Mouse (Mus musculus): ENCODE results near the gene Mob3a.
"Not testable (repeated sequence)": the region's sequence is repeated elsewhere in the genome, so short reads cannot be mapped to it uniquely, and the experiment has no call there.

Gene Mob3a

DNA sequence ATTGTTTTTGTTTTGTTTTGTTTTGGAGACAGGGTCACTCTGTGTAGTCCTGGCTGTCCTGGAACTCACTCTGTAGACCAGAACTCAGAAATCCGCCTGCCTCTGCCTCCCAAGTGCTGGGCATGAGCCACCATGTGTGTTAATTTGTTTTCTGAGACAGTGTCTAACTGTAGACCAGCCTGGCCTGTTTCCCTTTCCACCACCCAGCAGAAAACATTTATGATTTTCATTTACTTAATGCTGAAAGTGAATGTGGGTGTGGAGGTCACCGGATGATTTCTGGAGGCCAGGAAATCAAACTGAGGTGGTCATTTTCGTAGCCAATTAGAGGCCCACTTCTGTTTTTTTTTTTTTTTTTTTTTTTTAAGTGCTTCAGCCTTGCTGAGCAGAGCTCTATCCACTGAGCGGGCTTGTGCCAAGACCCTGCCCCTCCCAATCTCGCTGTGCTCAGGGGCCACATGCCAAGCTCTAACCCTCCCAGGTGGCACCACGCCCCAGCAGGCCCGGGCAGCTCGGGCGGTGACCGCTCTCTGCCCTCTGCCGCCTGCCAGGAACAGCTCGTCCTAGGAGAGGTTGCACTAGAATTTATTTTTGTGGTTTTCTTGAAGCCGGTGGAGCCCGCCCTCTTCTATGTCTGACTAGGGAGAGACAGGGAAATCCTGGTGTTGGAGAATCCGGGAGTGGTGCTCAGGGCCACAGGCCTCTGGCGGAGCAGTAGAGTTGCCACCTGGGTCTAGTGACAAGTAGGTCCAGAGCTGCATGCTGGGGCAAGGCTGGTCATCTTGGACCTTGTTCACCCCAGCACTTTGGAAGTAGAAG lies 37.4 kb downstream of the Mob3a start:
- in situ Hi-C loops (cut with MboI, MseI) = no loop called here

DNA sequence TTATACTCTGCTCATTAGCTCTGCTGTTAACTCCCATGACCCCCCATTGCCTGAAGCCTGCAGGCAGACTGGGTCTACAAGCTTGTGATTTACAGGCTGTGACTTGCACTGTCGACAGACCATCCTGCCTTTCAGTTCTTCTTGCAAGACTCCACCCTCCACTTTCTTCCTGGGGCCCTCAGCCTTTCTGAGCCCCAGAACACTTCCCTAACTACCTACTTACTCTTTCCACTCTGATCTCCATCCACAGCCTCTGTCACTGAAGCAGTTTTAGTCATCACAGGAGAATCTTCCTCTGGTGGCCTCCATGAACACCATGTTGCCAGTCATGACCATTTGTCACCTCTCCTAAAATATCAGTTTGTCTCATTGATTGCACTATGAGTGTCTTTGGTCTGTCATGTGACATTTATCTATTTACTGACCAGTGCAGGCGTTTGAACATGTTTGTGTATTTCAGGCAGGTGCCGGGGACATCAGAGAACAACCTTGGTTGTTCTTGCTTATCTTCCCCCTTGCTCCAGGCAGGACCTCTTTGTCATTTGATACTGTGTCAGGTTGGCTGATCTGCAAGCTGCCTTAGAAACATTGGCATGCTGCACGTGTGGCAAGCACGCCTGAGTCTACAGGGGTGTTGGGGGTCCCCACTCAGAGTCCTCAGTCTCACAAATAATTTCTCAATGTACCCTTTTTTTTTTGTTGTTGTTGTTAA lies 38.1 kb downstream of the Mob3a start:
- in situ Hi-C loops (cut with MboI, MseI) = no loop called here

DNA sequence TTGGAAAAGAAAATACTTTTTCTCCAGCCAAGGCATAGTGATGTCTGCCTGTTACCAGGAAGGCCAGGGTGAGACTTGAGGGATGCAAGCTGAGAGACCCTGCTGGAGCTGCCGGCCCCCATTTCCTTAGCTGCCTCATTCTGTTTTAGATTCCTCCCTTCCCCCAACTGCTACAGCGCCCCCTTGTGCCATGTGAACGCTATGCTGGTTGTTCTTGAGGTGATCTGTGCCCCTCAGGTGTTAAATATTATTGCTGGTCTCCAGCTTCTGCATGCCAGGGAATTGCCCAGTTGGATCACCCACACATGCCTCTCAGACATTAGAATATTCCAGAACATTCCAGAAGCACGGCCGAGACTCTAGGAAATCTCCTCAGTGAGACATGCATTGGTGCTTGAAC lies 40.6 kb downstream of the Mob3a start:
- in situ Hi-C loops (cut with MboI, MseI) = no loop called here

DNA sequence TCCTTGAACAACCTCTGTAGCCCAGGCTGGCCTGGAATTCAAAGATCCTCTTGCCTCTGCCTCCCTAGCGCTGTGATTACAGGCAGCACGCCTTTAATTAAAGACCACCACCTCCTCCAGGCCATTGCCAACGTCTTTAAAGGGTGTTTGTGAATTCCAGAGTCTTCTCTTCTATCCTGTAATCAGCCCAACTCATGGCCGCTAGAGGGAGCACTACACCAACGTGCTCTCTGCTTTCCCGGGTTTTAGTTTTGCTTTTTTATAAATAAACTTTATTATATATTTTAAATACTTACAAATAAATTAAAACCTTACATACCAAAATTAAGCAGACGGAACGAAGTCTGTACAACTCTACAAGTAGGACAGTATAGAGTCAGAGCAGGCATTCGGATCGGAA lies 42.6 kb downstream of the Mob3a start:
- in situ Hi-C loops (cut with MboI, MseI) = no loop called here

DNA sequence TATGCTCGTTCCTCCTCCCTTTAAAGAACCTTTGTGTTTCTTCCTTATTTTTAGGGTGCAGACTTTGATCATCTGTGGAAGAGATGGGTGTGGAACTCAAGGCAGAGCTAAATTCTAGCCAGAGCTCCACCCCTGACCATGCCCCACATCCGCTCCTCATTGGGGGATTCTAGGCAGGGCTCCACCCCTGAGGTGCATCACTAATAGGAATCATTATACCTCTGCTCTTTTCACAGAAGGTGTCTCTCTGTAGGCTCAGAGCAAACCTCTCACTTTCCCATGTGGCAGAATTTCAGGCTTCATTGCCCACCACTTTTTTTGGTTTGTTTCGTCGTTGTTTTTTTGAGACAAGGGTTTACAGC lies 43.0 kb downstream of the Mob3a start:
- in situ Hi-C loops (cut with MboI, MseI) = no loop called here

DNA sequence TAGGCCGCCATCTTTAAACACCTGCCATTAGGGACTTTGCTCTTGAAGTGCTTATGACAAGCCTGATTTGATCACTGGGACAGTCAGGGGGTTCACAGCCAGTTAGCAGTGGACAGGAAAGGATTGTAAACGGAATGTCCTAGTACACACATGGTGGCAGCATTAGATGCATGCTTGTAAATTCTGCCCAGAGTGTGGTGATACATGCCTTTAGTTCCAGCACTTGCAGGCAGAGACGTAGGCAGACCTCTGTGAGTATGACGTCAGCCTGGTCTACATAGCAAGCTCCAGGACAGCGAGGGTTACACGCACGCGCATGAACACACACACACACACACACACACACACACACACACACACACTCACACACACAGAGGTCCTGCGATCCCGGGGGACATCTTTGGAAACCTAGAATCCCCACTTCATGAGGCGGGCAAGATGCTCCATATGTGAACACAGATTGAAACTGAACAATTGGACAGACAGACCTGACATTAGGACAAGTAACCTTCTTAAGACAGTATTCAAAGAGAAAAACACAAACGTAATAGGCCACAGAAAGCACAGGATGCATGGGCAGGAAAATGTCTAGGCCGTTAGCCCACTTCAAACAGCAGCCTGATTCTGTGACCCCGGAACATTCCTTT lies 43.5 kb downstream of the Mob3a start:
- in situ Hi-C loops (cut with MboI, MseI) = no loop called here

DNA sequence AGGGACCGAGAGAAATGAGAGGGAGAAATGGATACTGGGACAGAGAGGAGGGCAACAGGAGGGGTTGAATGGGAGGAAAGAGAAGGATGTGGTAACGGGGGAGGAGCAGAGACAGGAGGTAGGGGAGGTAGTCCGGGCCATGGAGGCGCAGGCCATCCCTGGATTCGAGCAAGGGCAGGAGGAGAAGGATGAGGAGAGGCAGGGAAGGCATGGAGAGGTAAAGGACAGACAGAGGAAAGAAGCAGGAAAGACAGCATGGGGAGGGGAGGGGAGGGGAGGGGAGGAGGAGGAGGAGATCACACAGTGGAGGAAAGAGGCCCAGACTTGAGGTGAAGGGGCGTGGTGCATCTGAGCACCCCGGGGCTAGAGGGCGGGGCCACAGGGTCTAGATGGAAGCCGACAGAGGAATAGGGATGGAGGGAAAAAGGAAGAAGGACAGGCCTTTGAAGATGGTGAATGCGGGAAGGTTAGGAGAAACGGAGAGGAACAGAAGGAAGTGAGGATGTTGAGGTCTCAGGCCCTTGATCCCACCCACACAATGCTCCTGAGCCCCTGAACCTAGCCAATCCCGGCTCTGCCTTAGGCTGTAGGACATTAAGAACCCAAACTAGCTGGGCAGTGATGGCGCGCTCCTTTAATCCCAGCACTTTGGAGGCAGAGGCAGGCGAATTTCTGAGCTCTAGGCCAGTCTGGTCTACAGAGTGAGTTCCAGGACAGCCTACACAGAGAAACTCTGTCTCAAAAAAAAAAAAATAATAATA lies 44.7 kb downstream of the Mob3a start, which contains the start of gene Btbd2:
Btbd2 (minus strand) TSS at position 209 of the 761 bp plus-strand sequence.
- in situ Hi-C loops (cut with MboI, MseI) = no loop called here

DNA sequence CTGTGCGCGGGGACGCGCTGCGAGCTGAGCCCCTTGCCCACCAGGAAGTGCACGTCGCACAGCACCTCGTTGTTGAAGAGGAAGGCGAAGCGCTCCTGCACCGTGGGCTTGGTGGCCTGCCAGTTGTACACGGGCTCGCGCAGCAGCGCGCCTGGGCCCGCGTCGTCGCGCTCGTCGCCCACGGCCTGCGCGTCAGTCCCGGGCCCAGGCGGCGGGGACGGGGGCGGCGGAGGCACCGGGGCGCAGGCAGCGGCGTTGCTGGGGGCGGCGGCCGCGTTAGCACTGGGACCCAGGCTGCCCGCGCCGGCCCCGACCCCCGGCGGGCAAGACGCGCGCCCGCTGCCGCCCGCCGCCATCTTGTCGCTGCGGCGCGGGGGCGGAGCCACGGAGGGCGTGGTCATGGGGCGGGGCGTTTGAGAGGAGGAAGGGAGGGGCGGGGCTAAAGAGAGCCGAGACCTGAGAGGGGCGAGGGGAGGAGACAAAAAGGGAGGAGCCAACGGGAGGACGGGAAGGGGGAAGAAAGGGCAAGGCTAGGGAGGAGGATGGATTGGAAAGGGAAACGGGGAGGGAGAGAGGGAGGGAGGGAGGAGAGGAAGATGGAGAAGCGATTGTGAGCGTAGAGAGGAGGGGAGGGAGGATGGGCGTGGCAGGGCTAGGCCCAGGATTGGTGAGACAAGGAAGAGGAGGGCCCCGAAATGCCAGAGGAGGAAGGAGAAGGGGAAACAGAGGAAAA lies 45.5 kb downstream of the Mob3a start:
- in situ Hi-C loops (cut with MboI, MseI) = no loop called here

DNA sequence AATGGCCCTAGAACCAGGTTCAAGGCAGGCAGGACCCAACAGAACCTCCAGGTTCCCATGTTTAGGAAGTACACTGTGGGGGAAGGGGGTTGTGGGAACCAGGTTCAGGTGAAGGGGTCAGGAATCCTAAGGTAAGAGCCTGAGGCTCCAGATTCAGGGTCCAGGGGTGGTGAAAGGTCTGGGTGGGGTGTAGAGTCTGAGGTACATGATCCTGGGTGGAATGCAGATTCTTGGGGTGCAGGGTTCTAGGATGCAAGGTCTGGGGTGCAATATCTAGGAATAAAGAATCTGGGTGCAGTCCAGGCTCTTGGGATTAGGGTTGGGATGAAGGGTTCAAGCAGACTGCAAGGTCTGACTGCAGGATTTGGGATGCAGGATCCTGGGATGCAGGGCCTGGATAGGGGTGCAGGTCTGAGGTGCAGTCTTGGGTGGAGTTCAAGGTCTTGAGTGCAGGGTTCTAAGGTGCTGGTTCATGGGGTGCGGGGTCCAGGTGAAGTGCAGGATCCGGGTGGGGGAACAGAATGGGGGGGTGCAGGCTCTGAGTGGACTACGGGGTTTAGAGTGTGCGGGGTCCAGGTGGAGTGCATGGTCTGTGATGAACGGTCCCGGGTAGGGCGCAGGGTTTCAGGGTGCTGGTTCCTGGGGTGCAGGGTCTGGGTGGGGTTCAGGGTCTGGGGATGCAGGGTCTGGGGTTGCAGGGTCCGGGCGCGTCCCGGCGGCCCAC lies 46.2 kb downstream of the Mob3a start:
- in situ Hi-C loops (cut with MboI, MseI) = no loop called here

DNA sequence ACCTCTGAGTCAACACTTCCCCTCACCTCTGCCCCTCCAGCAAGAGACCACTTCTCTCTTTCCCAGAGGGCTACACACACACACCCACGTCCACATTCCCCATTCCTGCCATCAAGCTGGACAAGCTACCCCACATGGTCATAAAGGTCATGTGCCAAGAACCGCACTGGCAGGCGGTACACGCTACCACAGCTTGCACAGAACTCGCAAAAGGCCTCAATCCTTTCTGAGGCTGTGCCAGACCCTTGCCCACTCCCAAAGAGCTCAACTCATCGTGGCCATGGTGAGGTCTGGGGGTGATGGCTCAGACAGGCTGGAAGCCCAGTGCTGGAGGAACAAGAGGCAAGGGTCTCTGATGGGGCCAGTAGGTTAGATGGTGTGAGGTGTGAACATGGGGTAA lies 46.9 kb downstream of the Mob3a start:
- in situ Hi-C loops (cut with MboI, MseI) = no loop called here

DNA sequence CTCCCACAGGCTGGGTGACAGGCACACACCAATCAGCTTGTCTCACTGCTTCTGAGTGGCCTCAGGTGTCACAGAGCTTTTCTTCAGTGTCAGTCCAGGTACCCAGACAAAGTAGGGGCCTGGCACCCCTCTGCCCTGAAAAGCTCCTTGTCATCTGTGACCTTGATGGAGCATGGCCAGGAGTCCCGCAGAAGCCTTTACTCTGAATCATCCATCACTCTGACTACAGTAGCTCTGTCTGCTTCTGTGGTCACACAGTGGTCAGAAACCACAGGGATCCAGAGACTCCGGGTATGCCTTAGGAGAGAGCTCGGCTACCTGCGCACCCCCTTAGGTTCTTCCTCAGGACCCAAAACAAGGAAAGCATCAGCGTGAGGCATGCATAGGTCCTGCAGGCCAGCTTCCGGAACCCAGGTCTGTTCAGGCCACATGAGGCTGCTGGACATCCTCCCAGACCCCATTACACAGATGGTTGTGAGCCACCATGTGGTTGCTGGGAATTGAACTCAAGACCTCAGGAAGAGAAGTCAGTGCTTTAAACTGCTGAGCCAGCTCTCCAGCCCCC lies 48.5 kb downstream of the Mob3a start:
- in situ Hi-C loops (cut with MboI, MseI) = no loop called here

DNA sequence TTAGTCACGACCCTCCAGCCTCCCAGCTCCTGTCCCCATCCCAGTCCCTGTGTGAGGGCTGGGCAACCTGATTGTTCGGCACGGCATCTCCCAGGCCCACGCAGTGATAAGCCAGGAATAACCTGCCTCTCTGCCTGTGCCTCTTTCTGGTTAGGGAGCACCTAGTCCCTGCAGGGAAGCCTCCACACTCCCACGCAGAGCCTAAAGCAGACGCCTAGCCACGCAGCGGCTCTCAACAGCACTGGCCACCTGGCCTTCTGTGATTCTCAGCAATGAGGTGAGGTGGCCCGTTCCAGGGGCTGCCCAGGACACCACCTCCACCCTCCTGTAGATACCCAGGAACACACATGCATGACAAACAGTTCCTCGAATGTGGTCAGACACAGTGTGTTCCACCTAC lies 51.4 kb downstream of the Mob3a start:
- in situ Hi-C loops (cut with MboI, MseI) = no loop called here

DNA sequence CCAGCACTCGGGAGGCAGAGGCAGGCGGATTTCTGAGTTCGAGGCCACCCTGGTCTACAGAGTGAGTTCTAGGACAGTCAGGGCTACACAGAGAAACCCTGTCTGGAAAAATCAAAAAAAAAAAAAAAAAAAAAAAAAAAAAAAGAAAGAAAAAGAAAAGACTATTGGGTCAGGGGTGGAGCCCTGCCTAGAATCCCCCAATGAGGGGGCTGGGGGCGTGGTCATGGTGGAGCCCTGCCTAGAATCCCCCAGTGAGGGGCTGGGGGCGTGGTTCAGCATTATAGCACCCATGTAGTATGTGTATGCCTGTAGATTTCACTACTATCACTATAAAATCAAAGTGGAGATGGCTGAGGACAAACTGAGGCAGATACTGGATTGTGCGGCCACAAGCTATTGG lies 51.9 kb downstream of the Mob3a start:
- in situ Hi-C loops (cut with MboI, MseI) = not testable (repeated sequence)

DNA sequence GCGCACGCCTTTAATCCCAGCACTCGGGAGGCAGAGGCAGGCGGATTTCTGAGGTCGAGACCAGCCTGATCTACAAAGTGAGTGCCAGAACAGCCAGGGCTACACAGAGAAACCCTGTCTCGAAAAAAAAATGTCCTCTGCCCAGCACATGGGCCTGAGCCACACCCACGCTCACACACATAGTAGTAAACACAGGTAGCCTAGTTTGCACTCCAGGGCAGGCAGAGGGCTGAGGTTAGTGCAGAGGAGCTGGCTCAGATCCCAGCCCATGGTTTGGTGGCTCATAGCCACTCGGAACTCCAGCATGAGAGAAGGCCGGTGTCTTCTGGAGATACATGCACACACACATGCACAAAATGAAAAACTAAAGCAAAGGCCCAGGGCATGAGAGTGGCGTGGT lies 54.8 kb downstream of the Mob3a start:
- in situ Hi-C loops (cut with MboI, MseI) = no loop called here

DNA sequence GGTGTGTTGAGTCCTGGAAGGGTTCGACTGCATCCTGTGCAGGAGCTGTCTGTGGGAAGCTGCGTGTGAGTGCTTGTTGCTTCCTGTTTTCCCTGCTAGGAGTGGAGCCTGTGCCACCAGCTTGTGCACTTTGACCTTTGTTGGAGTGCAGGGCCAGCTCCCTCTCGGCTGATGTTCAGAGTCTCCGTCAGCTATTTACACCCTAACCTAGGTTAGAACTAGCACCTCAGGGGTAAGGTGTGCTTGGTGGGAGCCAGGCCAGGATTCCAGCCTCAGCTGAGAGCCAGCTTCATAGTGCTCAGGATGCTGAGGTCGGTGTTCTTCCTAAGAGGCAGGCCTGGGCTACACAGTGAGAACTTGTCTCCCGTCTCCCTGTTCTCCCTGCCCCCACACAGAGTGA lies 66.4 kb downstream of the Mob3a start:
- in situ Hi-C loops (cut with MboI, MseI) = loop anchor here (10.0 kb wide), 1 partner anchor 181 kb away; no protein-coding TSS in a partner anchor
